Mouse (Mus musculus): ENCODE data around the gene Map3k9.

GRCm38 (mm10) chr12:81686406-81687117, 94.4 kb downstream of the Map3k9 start:
- TF ChIP-seq CTCF (IDR thresholded peaks at IDR 0.05) (no peak), EP300 (IDR thresholded peaks at IDR 0.05) (no peak)

Measured in lung, postnatal 0 days (tissue).